Mouse (Mus musculus): ENCODE results near the gene Madd. TPM values are rescaled to one million over a fixed set of nuclear protein-coding genes. Genes with fewer than 3 reads are reported as not detected.

Gene Madd
- polyA plus RNA-seq, 1 experiment = 12.2 TPM

DNA sequence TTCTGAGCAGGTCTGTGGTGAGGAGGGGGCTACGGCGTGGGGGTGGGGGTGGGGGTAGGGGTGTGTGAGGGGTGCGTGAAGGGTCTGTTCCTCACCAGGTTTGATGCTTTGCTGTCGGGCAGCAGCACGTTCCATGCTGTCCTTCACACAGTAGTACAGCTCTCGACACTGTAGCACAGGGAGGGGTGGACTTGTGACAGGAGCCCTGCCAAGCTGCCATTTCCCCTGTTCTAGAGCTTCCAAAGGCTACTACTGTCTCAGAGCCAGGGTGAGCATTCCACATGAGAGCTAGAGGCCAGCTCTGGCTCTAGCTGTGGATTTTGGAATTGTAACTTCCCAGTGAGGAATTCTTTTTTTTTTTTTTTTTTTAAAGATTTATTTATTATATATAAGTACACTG is 40.7 kb downstream of the Madd start:
- 90% methylated on average over 6 of the region's 6 CpGs for WGBS
- Histone ChIP-seq H3K36me3 (ENCODE audit: control insufficient read depth, insufficient read depth, low read length) (peaks cover 58% of the 10 kb centered on the region), H3K4me1 (ENCODE audit: control insufficient read depth, insufficient read depth, insufficient read length, low read length) (no peaks in the 10 kb centered on the region), H3K27ac (ENCODE audit: insufficient read depth, low read depth, low read length) (no peak overlapping the region), H3K4me3 (ENCODE audit: low read depth, low read length) (no peak overlapping the region), H3K27me3 (ENCODE audit: control insufficient read depth, insufficient read depth, low read length) (no peaks in the 10 kb centered on the region)
- TF ChIP-seq CTCF (IDR thresholded peaks at IDR 0.05; ENCODE audit: extremely low read depth, insufficient read length, insufficient replicate concordance, low read depth, low read length) = no peak
- TF ChIP-seq POLR2A (IDR thresholded peaks at IDR 0.05; ENCODE audit: low read depth, low read length) = no peak

DNA sequence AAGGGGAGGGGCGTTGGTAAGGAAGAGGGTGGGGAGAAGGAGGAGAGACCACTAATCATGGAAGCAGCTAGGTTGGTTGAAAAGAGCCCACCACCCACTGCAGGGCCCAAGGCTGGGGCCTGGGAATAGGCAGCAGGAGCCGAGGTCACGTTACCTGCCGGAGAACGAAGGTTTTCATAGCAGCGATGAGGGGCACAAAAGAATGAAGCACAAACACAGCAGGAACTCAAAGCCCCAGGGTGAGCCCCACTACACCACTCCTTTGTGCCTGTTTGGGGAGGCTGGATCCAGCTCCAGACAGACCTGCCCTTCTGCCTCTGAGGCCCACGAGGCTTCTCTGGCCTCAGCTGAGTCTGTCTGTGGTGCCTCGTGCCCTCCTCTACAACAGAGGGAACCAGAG is 43.9 kb downstream of the Madd start:
- H3K4me3 ChIP-seq (ENCODE audit: low read depth, low read length) = no peak overlapping the region
- peaks cover 45% of the 10 kb centered on the region for H3K36me3 ChIP-seq (ENCODE audit: control insufficient read depth, insufficient read depth, low read length)
- WGBS = 85% methylated on average over 8 of the region's 8 CpGs
- H3K4me1 ChIP-seq (ENCODE audit: control insufficient read depth, insufficient read depth, insufficient read length, low read length) = no peaks in the 10 kb centered on the region
- no peak overlapping the region for H3K27ac ChIP-seq (ENCODE audit: insufficient read depth, low read depth, low read length)
- no peak for TF ChIP-seq POLR2A (IDR thresholded peaks at IDR 0.05; ENCODE audit: low read depth, low read length)
- no peak for TF ChIP-seq CTCF (IDR thresholded peaks at IDR 0.05; ENCODE audit: extremely low read depth, insufficient read length, insufficient replicate concordance, low read depth, low read length)
- H3K27me3 ChIP-seq (ENCODE audit: control insufficient read depth, insufficient read depth, low read length) = no peaks in the 10 kb centered on the region

DNA sequence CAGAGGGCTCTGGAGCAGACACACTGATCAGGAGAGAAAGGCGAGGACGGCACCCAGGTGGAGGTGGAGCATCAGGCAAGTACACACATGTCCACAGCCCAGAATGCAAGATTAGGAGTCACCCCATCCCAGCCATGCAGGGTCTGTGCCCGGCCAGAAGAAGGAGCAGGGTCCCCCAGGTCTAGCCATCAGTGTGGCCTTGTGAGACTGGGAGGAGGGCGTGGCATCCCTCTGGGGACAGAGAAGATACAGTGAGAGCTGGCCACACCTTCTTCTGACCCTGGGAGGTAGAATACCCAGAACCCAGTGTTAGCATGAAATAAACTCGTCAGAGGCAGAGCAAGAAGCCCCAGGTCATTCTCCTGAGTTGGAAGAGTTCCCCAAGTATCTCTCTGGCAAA is 44.3 kb downstream of the Madd start:
- 73% methylated on average over 5 of the region's 5 CpGs for WGBS
- no peaks in the 10 kb centered on the region for H3K27me3 ChIP-seq (ENCODE audit: control insufficient read depth, insufficient read depth, low read length)
- no peaks in the 10 kb centered on the region for H3K4me1 ChIP-seq (ENCODE audit: control insufficient read depth, insufficient read depth, insufficient read length, low read length)
- no peak overlapping the region for H3K4me3 ChIP-seq (ENCODE audit: low read depth, low read length)
- TF ChIP-seq POLR2A (IDR thresholded peaks at IDR 0.05; ENCODE audit: low read depth, low read length) (no peak), CTCF (IDR thresholded peaks at IDR 0.05; ENCODE audit: extremely low read depth, insufficient read length, insufficient replicate concordance, low read depth, low read length) (no peak)
- H3K27ac ChIP-seq (ENCODE audit: insufficient read depth, low read depth, low read length) = no peak overlapping the region
- H3K36me3 ChIP-seq (ENCODE audit: control insufficient read depth, insufficient read depth, low read length) = peaks cover 43% of the 10 kb centered on the region

- Histone ChIP-seq H3K4me3 (ENCODE audit: low read depth, low read length) (no peak overlapping the region), H3K36me3 (ENCODE audit: control insufficient read depth, insufficient read depth, low read length) (peaks cover 31% of the 10 kb centered on the region), H3K27ac (ENCODE audit: insufficient read depth, low read depth, low read length) (no peak overlapping the region), H3K27me3 (ENCODE audit: control insufficient read depth, insufficient read depth, low read length) (no peaks in the 10 kb centered on the region), H3K4me1 (ENCODE audit: control insufficient read depth, insufficient read depth, insufficient read length, low read length) (no peaks in the 10 kb centered on the region)
- 80% methylated on average over 6 of the region's 6 CpGs for WGBS
- TF ChIP-seq POLR2A (IDR thresholded peaks at IDR 0.05; ENCODE audit: low read depth, low read length) (no peak), CTCF (IDR thresholded peaks at IDR 0.05; ENCODE audit: extremely low read depth, insufficient read length, insufficient replicate concordance, low read depth, low read length) (no peak)
Measured at GRCm38 (mm10) chr2:91137481-91137880, 46.2 kb downstream of the Madd start.

- Histone ChIP-seq H3K4me1 (ENCODE audit: control insufficient read depth, insufficient read depth, insufficient read length, low read length) (no peaks in the 10 kb centered on the region), H3K4me3 (ENCODE audit: low read depth, low read length) (no peak overlapping the region), H3K36me3 (ENCODE audit: control insufficient read depth, insufficient read depth, low read length) (peaks cover 24% of the 10 kb centered on the region), H3K27me3 (ENCODE audit: control insufficient read depth, insufficient read depth, low read length) (no peaks in the 10 kb centered on the region), H3K27ac (ENCODE audit: insufficient read depth, low read depth, low read length) (no peak overlapping the region)
- 72% methylated on average over 11 of the region's 11 CpGs for WGBS
- TF ChIP-seq POLR2A (IDR thresholded peaks at IDR 0.05; ENCODE audit: low read depth, low read length) = no peak
- TF ChIP-seq CTCF (IDR thresholded peaks at IDR 0.05; ENCODE audit: extremely low read depth, insufficient read length, insufficient replicate concordance, low read depth, low read length) = no peak
Measured at GRCm38 (mm10) chr2:91136513-91137412, 46.9 kb downstream of the Madd start.

GRCm38 (mm10) chr2:91132035-91132434 is 51.6 kb downstream of the Madd start:
- Histone ChIP-seq H3K27me3 (ENCODE audit: control insufficient read depth, insufficient read depth, low read length) (no peaks in the 10 kb centered on the region), H3K4me3 (ENCODE audit: low read depth, low read length) (no peak overlapping the region), H3K4me1 (ENCODE audit: control insufficient read depth, insufficient read depth, insufficient read length, low read length) (no peaks in the 10 kb centered on the region), H3K27ac (ENCODE audit: insufficient read depth, low read depth, low read length) (no peak overlapping the region), H3K36me3 (ENCODE audit: control insufficient read depth, insufficient read depth, low read length) (no peaks in the 10 kb centered on the region)
- TF ChIP-seq POLR2A (IDR thresholded peaks at IDR 0.05; ENCODE audit: low read depth, low read length) (no peak), CTCF (IDR thresholded peaks at IDR 0.05; ENCODE audit: extremely low read depth, insufficient read length, insufficient replicate concordance, low read depth, low read length) (no peak)
- 57% methylated on average over 3 of the region's 3 CpGs for WGBS

GRCm38 (mm10) chr2:91131251-91131650 is 52.4 kb downstream of the Madd start:
- Histone ChIP-seq H3K4me3 (ENCODE audit: low read depth, low read length) (no peak overlapping the region), H3K27ac (ENCODE audit: insufficient read depth, low read depth, low read length) (no peak overlapping the region), H3K4me1 (ENCODE audit: control insufficient read depth, insufficient read depth, insufficient read length, low read length) (no peaks in the 10 kb centered on the region), H3K27me3 (ENCODE audit: control insufficient read depth, insufficient read depth, low read length) (no peaks in the 10 kb centered on the region), H3K36me3 (ENCODE audit: control insufficient read depth, insufficient read depth, low read length) (no peaks in the 10 kb centered on the region)
- TF ChIP-seq CTCF (IDR thresholded peaks at IDR 0.05; ENCODE audit: extremely low read depth, insufficient read length, insufficient replicate concordance, low read depth, low read length) (no peak), POLR2A (IDR thresholded peaks at IDR 0.05; ENCODE audit: low read depth, low read length) (no peak)
- WGBS = 86% methylated on average over 15 of the region's 15 CpGs

Data from small intestine, adult 2 months (tissue).